Mouse (Mus musculus): ENCODE measurements around the gene Il6st. TPM values are rescaled to one million over a fixed set of nuclear protein-coding genes. Genes with fewer than 3 reads are reported as not detected.
A peak's percentile ranks its signal among the peaks of the same experiment; 100 is the strongest.

Gene Il6st
- polyA plus RNA-seq, 1 experiment: not detected

- H3K4me3 ChIP-seq (ENCODE audit: insufficient read depth, low read depth, low read length): no peak overlapping the region
- WGBS: 92% methylated on average over 10 of the region's 10 CpGs
- no peaks in the 10 kb centered on the region for H3K4me1 ChIP-seq (ENCODE audit: control insufficient read depth, insufficient read depth, low read length)
- H3K27ac ChIP-seq (ENCODE audit: insufficient read depth, low read depth, low read length): no peak overlapping the region
- TF ChIP-seq POLR2A (IDR thresholded peaks at IDR 0.05; ENCODE audit: insufficient read depth, low read depth, low read length): no peak
- TF ChIP-seq CTCF (IDR thresholded peaks at IDR 0.05; ENCODE audit: insufficient read depth, low read depth, low read length): no peak
Measured at GRCm38 (mm10) chr13:112523346-112523970, 59.6 kb downstream of the Il6st start.

GRCm38 (mm10) chr13:112527186-112527585 lies 63.3 kb downstream of the Il6st start:
- Histone ChIP-seq H3K4me3 (ENCODE audit: insufficient read depth, low read depth, low read length) (no peak overlapping the region), H3K27ac (ENCODE audit: insufficient read depth, low read depth, low read length) (no peak overlapping the region), H3K4me1 (ENCODE audit: control insufficient read depth, insufficient read depth, low read length) (no peaks in the 10 kb centered on the region)
- no peak for TF ChIP-seq CTCF (IDR thresholded peaks at IDR 0.05; ENCODE audit: insufficient read depth, low read depth, low read length)
- no peak for TF ChIP-seq POLR2A (IDR thresholded peaks at IDR 0.05; ENCODE audit: insufficient read depth, low read depth, low read length)
- WGBS: 57% methylated on average over 1 of the region's 1 CpGs

GRCm38 (mm10) chr13:112529893-112530292 lies 66.0 kb downstream of the Il6st start:
- Histone ChIP-seq H3K4me1 (ENCODE audit: control insufficient read depth, insufficient read depth, low read length) (peaks cover 4% of the 10 kb centered on the region), H3K27ac (ENCODE audit: insufficient read depth, low read depth, low read length) (no peak overlapping the region), H3K4me3 (ENCODE audit: insufficient read depth, low read depth, low read length) (no peak overlapping the region)
- TF ChIP-seq POLR2A (IDR thresholded peaks at IDR 0.05; ENCODE audit: insufficient read depth, low read depth, low read length): no peak
- peak; percentile 54 for TF ChIP-seq CTCF (IDR thresholded peaks at IDR 0.05; ENCODE audit: insufficient read depth, low read depth, low read length)
- 39% methylated on average over 3 of the region's 3 CpGs for WGBS

GRCm38 (mm10) chr13:112532235-112532634 lies 68.4 kb downstream of the Il6st start:
- Histone ChIP-seq H3K4me1 (ENCODE audit: control insufficient read depth, insufficient read depth, low read length) (peaks cover 4% of the 10 kb centered on the region), H3K27ac (ENCODE audit: insufficient read depth, low read depth, low read length) (no peak overlapping the region), H3K4me3 (ENCODE audit: insufficient read depth, low read depth, low read length) (no peak overlapping the region)
- TF ChIP-seq POLR2A (IDR thresholded peaks at IDR 0.05; ENCODE audit: insufficient read depth, low read depth, low read length) (no peak), CTCF (IDR thresholded peaks at IDR 0.05; ENCODE audit: insufficient read depth, low read depth, low read length) (no peak)
- 96% methylated on average over 6 of the region's 6 CpGs for WGBS

- Histone ChIP-seq H3K4me1 (ENCODE audit: control insufficient read depth, insufficient read depth, low read length) (peaks cover 4% of the 10 kb centered on the region), H3K4me3 (ENCODE audit: insufficient read depth, low read depth, low read length) (no peak overlapping the region), H3K27ac (ENCODE audit: insufficient read depth, low read depth, low read length) (no peak overlapping the region)
- TF ChIP-seq POLR2A (IDR thresholded peaks at IDR 0.05; ENCODE audit: insufficient read depth, low read depth, low read length) (no peak), CTCF (IDR thresholded peaks at IDR 0.05; ENCODE audit: insufficient read depth, low read depth, low read length) (no peak)
- 73% methylated on average over 9 of the region's 9 CpGs for WGBS
Measured at GRCm38 (mm10) chr13:112533556-112533955, 69.7 kb downstream of the Il6st start.

- Histone ChIP-seq H3K4me1 (ENCODE audit: control insufficient read depth, insufficient read depth, low read length) (peaks cover 4% of the 10 kb centered on the region), H3K27ac (ENCODE audit: insufficient read depth, low read depth, low read length) (no peak overlapping the region), H3K4me3 (ENCODE audit: insufficient read depth, low read depth, low read length) (no peak overlapping the region)
- 93% methylated on average over 4 of the region's 4 CpGs for WGBS
- no peak for TF ChIP-seq CTCF (IDR thresholded peaks at IDR 0.05; ENCODE audit: insufficient read depth, low read depth, low read length)
- no peak for TF ChIP-seq POLR2A (IDR thresholded peaks at IDR 0.05; ENCODE audit: insufficient read depth, low read depth, low read length)
Measured at GRCm38 (mm10) chr13:112536611-112537010, 72.7 kb downstream of the Il6st start.

- Histone ChIP-seq H3K27ac (ENCODE audit: insufficient read depth, low read depth, low read length) (no peak overlapping the region), H3K4me1 (ENCODE audit: control insufficient read depth, insufficient read depth, low read length) (peaks cover 4% of the 10 kb centered on the region), H3K4me3 (ENCODE audit: insufficient read depth, low read depth, low read length) (no peak overlapping the region)
- no peak for TF ChIP-seq POLR2A (IDR thresholded peaks at IDR 0.05; ENCODE audit: insufficient read depth, low read depth, low read length)
- TF ChIP-seq CTCF (IDR thresholded peaks at IDR 0.05; ENCODE audit: insufficient read depth, low read depth, low read length): no peak
- WGBS: 96% methylated on average over 7 of the region's 7 CpGs
Measured at GRCm38 (mm10) chr13:112537065-112537464, 73.2 kb downstream of the Il6st start.

GRCm38 (mm10) chr13:112540616-112541015 lies 76.7 kb downstream of the Il6st start:
- 68% methylated on average over 3 of the region's 3 CpGs for WGBS
- H3K27ac ChIP-seq (ENCODE audit: insufficient read depth, low read depth, low read length): no peak overlapping the region
- H3K4me3 ChIP-seq (ENCODE audit: insufficient read depth, low read depth, low read length): no peak overlapping the region
- H3K4me1 ChIP-seq (ENCODE audit: control insufficient read depth, insufficient read depth, low read length): no peaks in the 10 kb centered on the region
- TF ChIP-seq POLR2A (IDR thresholded peaks at IDR 0.05; ENCODE audit: insufficient read depth, low read depth, low read length): no peak
- TF ChIP-seq CTCF (IDR thresholded peaks at IDR 0.05; ENCODE audit: insufficient read depth, low read depth, low read length): no peak

GRCm38 (mm10) chr13:112541223-112541975 lies 77.5 kb downstream of the Il6st start:
- Histone ChIP-seq H3K4me1 (ENCODE audit: control insufficient read depth, insufficient read depth, low read length) (no peaks in the 10 kb centered on the region), H3K4me3 (ENCODE audit: insufficient read depth, low read depth, low read length) (no peak overlapping the region), H3K27ac (ENCODE audit: insufficient read depth, low read depth, low read length) (no peak overlapping the region)
- 89% methylated on average over 10 of the region's 10 CpGs for WGBS
- TF ChIP-seq CTCF (IDR thresholded peaks at IDR 0.05; ENCODE audit: insufficient read depth, low read depth, low read length) (no peak), POLR2A (IDR thresholded peaks at IDR 0.05; ENCODE audit: insufficient read depth, low read depth, low read length) (no peak)
